Mouse (Mus musculus) heart, embryonic 12.5 days (tissue): ENCODE results near the gene Ccdc78. TPM values are rescaled to one million over a fixed set of nuclear protein-coding genes. Genes with fewer than 3 reads are reported as not detected.

Experiments
- ATAC-seq: fragments of 200-750 bp; cut with Nextera tagmentation; 2 replicates; pipeline ENCODE4 v1.8.0; 2017; ENCODE audit warnings: moderate TSS enrichment, moderate library complexity; ENCODE audit not compliant: insufficient number of reproducible peaks, low FRiP score
- H3K27ac ChIP-seq: fragments of 300-500 bp; sonication (generic); 2 replicates; pipeline ENCODE4 v1.5.1; 2016; ENCODE audit warnings: mild to moderate bottlenecking, moderate library complexity; ENCODE audit not compliant: poor library complexity, severe bottlenecking
- H3K27me3 ChIP-seq: fragments of 300-500 bp; sonication (generic); replicated peaks from 2 replicates; pipeline ENCODE4 v1.6.1; 2016; ENCODE audit warnings: mild to moderate bottlenecking, moderate library complexity
- H3K36me3 ChIP-seq: fragments of 300-500 bp; sonication (generic); 2 replicates; pipeline ENCODE4 v1.6.1; 2016; ENCODE audit warnings: mild to moderate bottlenecking, moderate library complexity
- H3K4me1 ChIP-seq: fragments of 300-500 bp; sonication (generic); replicated peaks from 2 replicates; pipeline ENCODE4 v1.6.1; 2016; ENCODE audit warnings: mild to moderate bottlenecking
- H3K4me2 ChIP-seq: fragments of 300-500 bp; sonication (generic); 2 replicates; pipeline ENCODE4 v1.6.1; 2016; ENCODE audit warnings: mild to moderate bottlenecking, moderate library complexity
- H3K4me3 ChIP-seq: fragments of 300-500 bp; sonication (generic); 2 replicates; pipeline ENCODE4 v1.5.1; 2016; ENCODE audit warnings: mild to moderate bottlenecking
- H3K9ac ChIP-seq: fragments of 300-500 bp; sonication (generic); 2 replicates; pipeline ENCODE4 v1.6.1; 2016; ENCODE audit warnings: mild to moderate bottlenecking, moderate library complexity
- H3K9me3 ChIP-seq: fragments of 300-500 bp; sonication (generic); replicated peaks from 2 replicates; pipeline ENCODE4 v1.6.1; 2016; ENCODE audit warnings: mild to moderate bottlenecking, moderate library complexity
- WGBS: fragments of 180-500 bp; shearing (Covaris S2); methylation state at CpG from one replicate; pipeline ENCODE4 v1.1.7; 2016; 5-methylcytosine and 5-hydroxymethylcytosine counted together
- polyA plus RNA-seq: library from polyadenylated mRNA; unstranded; fragments of >200 nt; fragmentation: Nextera tagmentation; extraction: Ambion mirVana; gene quantifications from 2 replicates; pipeline ENCODE4 v1.2.1, GENCODE M21; 2016

Ccdc78 gene
- polyA plus RNA-seq, 1 experiment from 2014 or later = 0.37 TPM

GRCm38 (mm10) chr17:25813471-25813870 is 27.1 kb downstream of the Ccdc78 start:
- Histone ChIP-seq H3K4me2 (no peak overlapping the region), H3K9me3 (no peaks in the 10 kb centered on the region), H3K27ac (no peak overlapping the region), H3K27me3 (peaks cover 97% of the 10 kb centered on the region), H3K9ac (no peak overlapping the region), H3K36me3 (no peaks in the 10 kb centered on the region), H3K4me3 (no peak overlapping the region), H3K4me1 (peaks cover 12% of the 10 kb centered on the region)
- ATAC-seq = no peak
- WGBS = under 1% methylated on average over 20 of the region's 20 CpGs

- H3K27ac ChIP-seq = no peak overlapping the region
- H3K36me3 ChIP-seq = no peaks in the 10 kb centered on the region
- no peak for ATAC-seq
- peaks cover 95% of the 10 kb centered on the region for H3K27me3 ChIP-seq
- H3K4me3 ChIP-seq = no peak overlapping the region
- peaks cover 9% of the 10 kb centered on the region for H3K4me1 ChIP-seq
- H3K4me2 ChIP-seq = no peak overlapping the region
- WGBS = 74% methylated on average over 11 of the region's 11 CpGs
- no peak overlapping the region for H3K9ac ChIP-seq
- no peaks in the 10 kb centered on the region for H3K9me3 ChIP-seq
Observed at GRCm38 (mm10) chr17:25817662-25818061, 31.3 kb downstream of the Ccdc78 start.

- Histone ChIP-seq H3K9me3 (no peaks in the 10 kb centered on the region), H3K27ac (no peak overlapping the region), H3K27me3 (peaks cover 83% of the 10 kb centered on the region), H3K4me1 (peaks cover 9% of the 10 kb centered on the region), H3K9ac (0 out of 2 replicates have a peak overlapping the region, but pooled peaks have one; percentile 3), H3K4me3 (peak overlapping the region; percentile 10), H3K36me3 (no peaks in the 10 kb centered on the region), H3K4me2 (no peak overlapping the region)
- WGBS = 6% methylated on average over 46 of the region's 46 CpGs
- ATAC-seq = peak; percentile 37; the same call in 1 of the 2 replicates
Observed at GRCm38 (mm10) chr17:25818851-25819780, 32.7 kb downstream of the Ccdc78 start.

- H3K36me3 ChIP-seq = peaks cover 29% of the 10 kb centered on the region
- H3K9ac ChIP-seq = peak within 1 kb of the TSS; percentile 67
- peak within 1 kb of the TSS; percentile 73 for H3K4me3 ChIP-seq
- H3K9me3 ChIP-seq = no peaks in the 10 kb centered on the region
- H3K27me3 ChIP-seq = peaks cover 41% of the 10 kb centered on the region
- H3K27ac ChIP-seq = 0 out of 2 replicates have a peak within 1 kb of the TSS, but pooled peaks have one; percentile 39
- WGBS = under 1% methylated on average over 18 of the region's 18 CpGs
- H3K4me1 ChIP-seq = peaks cover 42% of the 10 kb centered on the region
- peak within 1 kb of the TSS; percentile 97 for H3K4me2 ChIP-seq
- ATAC-seq = peak; percentile 61; the same call in 1 of the 2 replicates
Observed at GRCm38 (mm10) chr17:25823452-25823851, 37.1 kb downstream of the Ccdc78 start, which contains the start of gene Wdr24. Gene Wdr24, plus strand, starts transcription at chr17:25823627.

GRCm38 (mm10) chr17:25824362-25825142 is 38.2 kb downstream of the Ccdc78 start:
- 69% methylated on average over 17 of the region's 17 CpGs for WGBS
- peak overlapping the region; percentile 73 for H3K4me3 ChIP-seq
- peaks cover 42% of the 10 kb centered on the region for H3K4me1 ChIP-seq
- no peak overlapping the region for H3K27ac ChIP-seq
- H3K9me3 ChIP-seq = no peaks in the 10 kb centered on the region
- H3K9ac ChIP-seq = peak overlapping the region; percentile 67
- no peak for ATAC-seq
- peak overlapping the region; percentile 97 for H3K4me2 ChIP-seq
- H3K27me3 ChIP-seq = peaks cover 30% of the 10 kb centered on the region
- peaks cover 29% of the 10 kb centered on the region for H3K36me3 ChIP-seq

- no peaks in the 10 kb centered on the region for H3K9me3 ChIP-seq
- ATAC-seq = no peak
- 88% methylated on average over 6 of the region's 6 CpGs for WGBS
- H3K9ac ChIP-seq = no peak overlapping the region
- H3K4me1 ChIP-seq = peaks cover 48% of the 10 kb centered on the region
- H3K27me3 ChIP-seq = peaks cover 22% of the 10 kb centered on the region
- no peak overlapping the region for H3K4me3 ChIP-seq
- peaks cover 37% of the 10 kb centered on the region for H3K36me3 ChIP-seq
- H3K4me2 ChIP-seq = peak overlapping the region; percentile 97; the same call in 1 of the 2 replicates
- H3K27ac ChIP-seq = no peak overlapping the region
Observed at GRCm38 (mm10) chr17:25825311-25825710, 38.9 kb downstream of the Ccdc78 start.

- no peak overlapping the region for H3K4me2 ChIP-seq
- no peak for ATAC-seq
- H3K9me3 ChIP-seq = no peaks in the 10 kb centered on the region
- H3K9ac ChIP-seq = no peak overlapping the region; the same call in 1 of the 2 replicates
- no peak overlapping the region for H3K4me3 ChIP-seq
- peaks cover 45% of the 10 kb centered on the region for H3K36me3 ChIP-seq
- H3K4me1 ChIP-seq = peaks cover 56% of the 10 kb centered on the region
- WGBS = 92% methylated on average over 27 of the region's 27 CpGs
- no peak overlapping the region for H3K27ac ChIP-seq
- H3K27me3 ChIP-seq = peaks cover 16% of the 10 kb centered on the region
Observed at GRCm38 (mm10) chr17:25825984-25826570, 39.7 kb downstream of the Ccdc78 start.

GRCm38 (mm10) chr17:25827011-25827410 is 40.6 kb downstream of the Ccdc78 start:
- Histone ChIP-seq H3K4me3 (no peak overlapping the region), H3K9me3 (no peaks in the 10 kb centered on the region), H3K9ac (no peak overlapping the region), H3K27ac (no peak overlapping the region), H3K27me3 (peaks cover 8% of the 10 kb centered on the region), H3K36me3 (peaks cover 52% of the 10 kb centered on the region), H3K4me2 (no peak overlapping the region), H3K4me1 (peaks cover 65% of the 10 kb centered on the region)
- ATAC-seq = no peak
- WGBS = 91% methylated on average over 13 of the region's 13 CpGs

- H3K9ac ChIP-seq = no peak overlapping the region
- no peak overlapping the region for H3K27ac ChIP-seq
- whole genome bisulfite sequencing = 90% methylated on average over 22 of the region's 22 CpGs
- H3K4me3 ChIP-seq = 0 out of 2 replicates have a peak overlapping the region, but pooled peaks have one; percentile 3
- peaks cover 66% of the 10 kb centered on the region for H3K4me1 ChIP-seq
- peaks cover 52% of the 10 kb centered on the region for H3K36me3 ChIP-seq
- ATAC-seq = no peak
- 0 out of 2 replicates have a peak, but pooled peaks cover under 1% of the 10 kb centered on the region for H3K27me3 ChIP-seq
- H3K4me2 ChIP-seq = peak overlapping the region; percentile 83; the same call in 1 of the 2 replicates
- no peaks in the 10 kb centered on the region for H3K9me3 ChIP-seq
Observed at GRCm38 (mm10) chr17:25827546-25828222, 41.3 kb downstream of the Ccdc78 start.

- Histone ChIP-seq H3K4me2 (peak overlapping the region; percentile 83), H3K36me3 (peaks cover 52% of the 10 kb centered on the region), H3K9me3 (no peaks in the 10 kb centered on the region), H3K27me3 (no peaks in the 10 kb centered on the region), H3K27ac (peak overlapping the region; percentile 90; the same call in 1 of the 2 replicates), H3K4me1 (peaks cover 66% of the 10 kb centered on the region), H3K4me3 (peak overlapping the region; percentile 67), H3K9ac (0 out of 2 replicates have a peak overlapping the region, but pooled peaks have one; percentile 82)
- no peak for ATAC-seq
- WGBS = 84% methylated on average over 8 of the region's 8 CpGs
Observed at GRCm38 (mm10) chr17:25828223-25828594, 41.8 kb downstream of the Ccdc78 start.
